In the genomic region with DNA sequence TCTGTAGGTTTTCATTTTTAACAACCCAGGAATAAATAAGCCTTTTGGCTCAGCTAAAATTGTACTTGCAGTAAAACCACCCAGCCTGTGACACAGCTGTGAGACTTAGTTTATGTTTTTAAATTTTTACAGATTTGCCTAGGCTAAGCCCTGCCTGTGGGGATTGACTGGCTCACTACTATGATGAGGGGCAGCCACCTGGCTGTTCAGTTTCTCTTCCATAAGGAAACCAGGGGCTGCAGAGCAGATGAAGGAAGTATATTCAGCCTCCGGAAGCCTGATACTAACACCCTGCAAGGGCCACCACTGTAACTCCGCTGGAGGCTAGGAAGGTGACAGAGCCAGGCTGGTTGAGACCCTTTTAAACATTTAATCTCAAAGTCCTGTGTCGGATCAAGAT, we compare ENCODE assay signal across 23 mouse cellular contexts. TPM values are rescaled to one million over a fixed set of nuclear protein-coding genes. Genes with fewer than 3 reads are reported as not detected.
DNase-seq lines count a peak whose midpoint lies in the region; ATAC-seq and TF ChIP-seq lines count a peak whose summit lies in the region.
"Had no signal": no experiment of that assay in that cellular context is flagged by ENCODE, and none has a peak within 500 bp of the region (broad histone marks: within the 10 kb centered on the region; RNA-seq: fewer than 3 reads in every experiment).

No protein-coding gene starts in this region.

- peaks cover 3% of the 10 kb centered on the region for H3K36me3 ChIP-seq in forebrain, postnatal 0 days (ENCODE audit: insufficient read depth)
- H3K36me3 ChIP-seq in forebrain, embryonic 12.5 days (replicated peaks) = no peaks in the 10 kb centered on the region
- no peaks in the 10 kb centered on the region for H3K36me3 ChIP-seq in neural tube, embryonic 12.5 days
- no peaks in the 10 kb centered on the region for H3K36me3 ChIP-seq in limb, embryonic 14.5 days (ENCODE audit: control insufficient read depth, insufficient read depth, low read length)
- H3K36me3 ChIP-seq in neural tube, embryonic 15.5 days = no peaks in the 10 kb centered on the region

- peaks cover 13% of the 10 kb centered on the region for H3K4me1 ChIP-seq in forebrain, postnatal 0 days (ENCODE audit: insufficient read depth)
- peaks cover 59% of the 10 kb centered on the region for H3K4me1 ChIP-seq in forebrain, embryonic 12.5 days
- H3K4me1 ChIP-seq in neural tube, embryonic 12.5 days = peaks cover 63% of the 10 kb centered on the region
- peaks cover 49% of the 10 kb centered on the region for H3K4me1 ChIP-seq in limb, embryonic 14.5 days (ENCODE audit: control insufficient read depth, insufficient read depth, low read length)
- peaks cover 80% of the 10 kb centered on the region for H3K4me1 ChIP-seq in neural tube, embryonic 15.5 days

- no peak for TF ChIP-seq POLR2A in limb, embryonic 14.5 days (IDR thresholded peaks at IDR 0.05; ENCODE audit: borderline replicate concordance, extremely low read depth, insufficient read depth, insufficient read length)

- H3K4me2 ChIP-seq in forebrain, postnatal 0 days (ENCODE audit: low read depth) = no peak overlapping the region
- no peak overlapping the region for H3K4me2 ChIP-seq in forebrain, embryonic 12.5 days
- H3K4me2 ChIP-seq in neural tube, embryonic 12.5 days (replicated peaks) = no peak overlapping the region
- no peak overlapping the region for H3K4me2 ChIP-seq in limb, embryonic 14.5 days (replicated peaks; ENCODE audit: low read depth, low read length, severe bottlenecking)
- H3K4me2 ChIP-seq in neural tube, embryonic 15.5 days = no peak overlapping the region

- H3K9ac ChIP-seq in forebrain, postnatal 0 days = no peak overlapping the region
- no peak overlapping the region for H3K9ac ChIP-seq in forebrain, embryonic 12.5 days
- no peak overlapping the region for H3K9ac ChIP-seq in neural tube, embryonic 12.5 days
- no peak overlapping the region for H3K9ac ChIP-seq in limb, embryonic 14.5 days (ENCODE audit: low read depth, low read length, severe bottlenecking)
- H3K9ac ChIP-seq in neural tube, embryonic 15.5 days (replicated peaks) = no peak overlapping the region

- H3K27me3 ChIP-seq in forebrain, postnatal 0 days (ENCODE audit: insufficient read depth, low read length) = no peaks in the 10 kb centered on the region
- H3K27me3 ChIP-seq in forebrain, embryonic 12.5 days = no peaks in the 10 kb centered on the region; the same call in 1 of the 2 replicates
- H3K27me3 ChIP-seq in neural tube, embryonic 12.5 days (replicated peaks) = no peaks in the 10 kb centered on the region
- H3K27me3 ChIP-seq in limb, embryonic 14.5 days (ENCODE audit: control insufficient read depth, insufficient read depth, low read length) = no peaks in the 10 kb centered on the region
- no peaks in the 10 kb centered on the region for H3K27me3 ChIP-seq in neural tube, embryonic 15.5 days (replicated peaks)

- no peak for TF ChIP-seq CTCF in forebrain, postnatal 0 days (IDR thresholded peaks at IDR 0.05; ENCODE audit: low read depth)

- 81% methylated on average over 3 of the region's 3 CpGs for WGBS in forebrain, postnatal 0 days
- WGBS in forebrain, embryonic 12.5 days = 88% methylated on average over 3 of the region's 3 CpGs
- WGBS in neural tube, embryonic 12.5 days = 82% methylated on average over 3 of the region's 3 CpGs
- WGBS in limb, embryonic 14.5 days = 39% methylated on average over 3 of the region's 3 CpGs
- WGBS in neural tube, embryonic 15.5 days = 69% methylated on average over 3 of the region's 3 CpGs

- 0 out of 2 replicates have a peak, but pooled peaks have one; percentile 15 for ATAC-seq in forebrain, postnatal 0 days
- ATAC-seq in forebrain, embryonic 12.5 days (ENCODE audit: low FRiP score) = no peak
- no peak for ATAC-seq in neural tube, embryonic 12.5 days (ENCODE audit: low FRiP score, low read depth)
- no peak for ATAC-seq in limb, embryonic 14.5 days (ENCODE audit: low FRiP score, low read depth)
- no peak for ATAC-seq in neural tube, embryonic 15.5 days (ENCODE audit: low FRiP score)
- ATAC-seq: forebrain, embryonic 16.5 days; intestine, postnatal 0 days had no signal

- H3K9me3 ChIP-seq in forebrain, postnatal 0 days (ENCODE audit: low read length) = no peaks in the 10 kb centered on the region
- no peaks in the 10 kb centered on the region for H3K9me3 ChIP-seq in forebrain, embryonic 12.5 days
- H3K9me3 ChIP-seq in neural tube, embryonic 12.5 days = no peaks in the 10 kb centered on the region
- H3K9me3 ChIP-seq in limb, embryonic 14.5 days (ENCODE audit: control insufficient read depth, low read length) = no peaks in the 10 kb centered on the region
- no peaks in the 10 kb centered on the region for H3K9me3 ChIP-seq in neural tube, embryonic 15.5 days (replicated peaks)

- no peak overlapping the region for H3K27ac ChIP-seq in forebrain, postnatal 0 days (ENCODE audit: low read depth, low read length)
- no peak overlapping the region for H3K27ac ChIP-seq in forebrain, embryonic 12.5 days
- peak overlapping the region; percentile 50; the same call in 1 of the 2 replicates for H3K27ac ChIP-seq in neural tube, embryonic 12.5 days
- no peak overlapping the region for H3K27ac ChIP-seq in limb, embryonic 14.5 days (replicated peaks; ENCODE audit: low read depth, low read length)
- H3K27ac ChIP-seq in neural tube, embryonic 15.5 days (replicated peaks) = peak overlapping the region; percentile 54

- no peak for DNase-seq in forebrain, postnatal 0 days
- DNase-seq in neural tube, embryonic 10.5 days (ENCODE audit: extremely low spot score, low spot score) = no peak
- peak; percentile 28 for DNase-seq in limb, embryonic 14.5 days (ENCODE audit: low spot score)
- DNase-seq in lung, postnatal 25 days (ENCODE audit: low spot score) = no peak
- no peak for DNase-seq in ovary, postnatal 14 days (ENCODE audit: low spot score)
- DNase-seq: cerebellum, postnatal 36 days; gastrocnemius, postnatal 10 days; heart, postnatal 14 days; lung, postnatal 36 days; thymus, adult 18-20 months had no signal

- H3K4me3 ChIP-seq in forebrain, postnatal 0 days (ENCODE audit: low read depth, low read length) = no peak overlapping the region
- no peak overlapping the region for H3K4me3 ChIP-seq in forebrain, embryonic 12.5 days (replicated peaks)
- no peak overlapping the region for H3K4me3 ChIP-seq in neural tube, embryonic 12.5 days
- H3K4me3 ChIP-seq in limb, embryonic 14.5 days (replicated peaks; ENCODE audit: low read length) = no peak overlapping the region
- no peak overlapping the region for H3K4me3 ChIP-seq in neural tube, embryonic 15.5 days (replicated peaks)

RNA-seq across cellular contexts. Expression of a gene that starts 54.5 kb away (rescaled TPM):
- total RNA-seq in forebrain, postnatal 0 days (2014; rRNA removed) = not detected in 2 replicates
- not detected in 2 replicates for polyA plus RNA-seq in forebrain, postnatal 0 days (2015; fragmentation: Nextera tagmentation; extraction: Ambion mirVana)
- polyA plus RNA-seq in forebrain, embryonic 12.5 days (2016; fragmentation: Nextera tagmentation; extraction: Ambion mirVana) = not detected in 2 replicates
- polyA plus RNA-seq in neural tube, embryonic 12.5 days (2016; fragmentation: Nextera tagmentation; extraction: Ambion mirVana) = not detected in 2 replicates
- not detected in 2 replicates for polyA plus RNA-seq in limb, embryonic 14.5 days (2012; rRNA removed)
- not detected in 2 replicates for polyA plus RNA-seq in limb, embryonic 14.5 days (2014; fragmentation: Nextera tagmentation; extraction: Ambion mirVana)
- not detected in 2 replicates for polyA plus RNA-seq in neural tube, embryonic 15.5 days (2015; fragmentation: Nextera tagmentation; extraction: Ambion mirVana)
- total RNA-seq: adrenal gland, adult 18-20 months; gastrocnemius, postnatal 10 days; heart, postnatal 14 days; MEL had no signal
- polyA plus RNA-seq: embryonic facial prominence, embryonic 11.5 days; forebrain, embryonic 16.5 days; intestine, postnatal 0 days; kidney, embryonic 16.5 days; limb, embryonic 11.5 days; liver, embryonic 16.5 days; small intestine, adult 2 months; urinary bladder, adult 2 months had no signal

Comparison
In these comparisons a context has a peak if more than half of its experiments do, and no peak if none do; other contexts are left out.
1. H3K27ac ChIP-seq: peak in neural tube, embryonic 12.5 days (single experiment) and neural tube, embryonic 15.5 days (single experiment); none in forebrain, postnatal 0 days (single experiment), forebrain, embryonic 12.5 days (single experiment) and limb, embryonic 14.5 days (single experiment).